Mouse (Mus musculus) embryonic facial prominence, embryonic 15.5 days (tissue): ENCODE data around the gene Dok5. TPM values are rescaled to one million over a fixed set of nuclear protein-coding genes. Genes with fewer than 3 reads are reported as not detected.
A peak's percentile ranks its signal among the peaks of the same experiment; 100 is the strongest.

Experiments used
- ATAC-seq: fragments of 200-750 bp; cut with Nextera tagmentation; 2 replicates; pipeline ENCODE4 v1.8.0; 2017; ENCODE audit warnings: low read depth, moderate TSS enrichment; ENCODE audit not compliant: insufficient number of reproducible peaks, low FRiP score, low TSS enrichment
- H3K27ac ChIP-seq: fragments of 300-500 bp; sonication (generic); replicated peaks from 2 replicates; pipeline ENCODE4 v1.5.1; 2015; ENCODE audit warnings: mild to moderate bottlenecking, inconsistent platforms
- H3K27me3 ChIP-seq: fragments of 300-500 bp; sonication (generic); 2 replicates; pipeline ENCODE4 v1.6.1; 2015; ENCODE audit warnings: inconsistent platforms
- H3K36me3 ChIP-seq: fragments of 300-500 bp; sonication (generic); 2 replicates; pipeline ENCODE4 v1.6.1; 2015; ENCODE audit warnings: mild to moderate bottlenecking, inconsistent platforms
- H3K4me1 ChIP-seq: fragments of 300-500 bp; sonication (generic); 2 replicates; pipeline ENCODE4 v1.6.1; 2015; ENCODE audit warnings: inconsistent platforms
- H3K4me2 ChIP-seq: fragments of 300-500 bp; sonication (generic); replicated peaks from 2 replicates; pipeline ENCODE4 v1.6.1; 2015; ENCODE audit warnings: mild to moderate bottlenecking, inconsistent platforms
- H3K4me3 ChIP-seq: fragments of 300-500 bp; sonication (generic); replicated peaks from 2 replicates; pipeline ENCODE4 v1.5.1; 2015; ENCODE audit warnings: mild to moderate bottlenecking, inconsistent platforms
- H3K9ac ChIP-seq: fragments of 300-500 bp; sonication (generic); 2 replicates; pipeline ENCODE4 v1.6.1; 2015; ENCODE audit warnings: inconsistent platforms
- H3K9me3 ChIP-seq: fragments of 300-500 bp; sonication (generic); replicated peaks from 2 replicates; pipeline ENCODE4 v1.6.1; 2016; ENCODE audit warnings: inconsistent platforms
- WGBS: fragments of 180-500 bp; shearing (Covaris S2); methylation state at CpG from one replicate; pipeline ENCODE4 v1.1.7; 2015; 5-methylcytosine and 5-hydroxymethylcytosine counted together
- polyA plus RNA-seq: library from polyadenylated mRNA; unstranded; fragments of >200 nt; fragmentation: Nextera tagmentation; extraction: Ambion mirVana; gene quantifications from 2 replicates; pipeline ENCODE4 v1.2.1, GENCODE M21; 2015

Gene Dok5
- 12.3 and 14.0 TPM in 2 replicates for polyA plus RNA-seq

DNA sequence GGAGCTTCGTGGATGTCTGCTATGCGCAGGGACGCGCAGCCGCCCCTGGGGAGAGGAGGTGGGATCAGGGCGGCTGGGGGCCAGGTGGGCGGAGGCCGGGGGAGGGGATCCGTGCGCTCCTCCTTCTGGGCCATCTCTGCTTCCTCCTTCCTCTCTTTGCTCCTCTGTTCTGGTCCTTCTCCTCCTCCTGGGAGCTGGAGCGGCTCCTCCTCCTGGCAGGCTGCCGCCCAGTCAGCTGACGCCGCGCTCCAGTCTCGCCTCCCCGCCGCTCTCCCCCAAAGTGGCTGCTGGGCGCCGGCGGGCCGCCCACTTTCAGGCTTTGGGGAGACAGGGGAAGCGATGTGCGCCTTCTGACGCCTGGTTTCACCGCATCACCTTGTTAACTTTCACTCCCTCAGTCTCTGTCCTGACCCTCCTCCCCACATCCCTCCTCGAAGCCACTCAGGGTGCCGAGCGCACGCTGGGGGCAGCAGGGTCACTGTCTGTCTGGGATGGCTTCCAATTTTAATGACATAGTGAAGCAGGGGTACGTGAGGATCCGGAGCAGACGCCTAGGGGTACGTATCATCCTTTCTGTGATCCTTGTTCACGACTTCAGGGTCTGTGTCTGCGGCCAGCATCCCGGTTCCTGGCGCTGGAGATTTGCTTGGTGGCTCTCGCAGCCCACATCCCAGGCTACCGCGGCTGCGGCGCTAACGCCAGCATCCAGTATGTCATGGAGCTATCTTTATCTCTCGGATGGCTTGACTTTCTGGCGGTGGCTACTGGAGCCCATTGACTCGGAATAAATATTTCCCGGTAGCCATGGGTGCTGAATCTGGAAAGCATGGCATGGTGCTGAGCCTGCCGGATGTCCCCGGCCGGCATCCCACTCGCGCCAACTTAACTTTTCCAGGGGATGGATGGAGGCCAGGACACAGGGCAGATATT lies at the start of gene Dok5:
Gene Dok5, plus strand, starts transcription at position 176 of the 930 bp plus-strand sequence.
- H3K27me3 ChIP-seq = no peaks in the 10 kb centered on the region
- peak within 1 kb of the TSS; percentile 92 for H3K4me2 ChIP-seq
- H3K9ac ChIP-seq = peak within 1 kb of the TSS; percentile 24
- H3K36me3 ChIP-seq = no peaks in the 10 kb centered on the region
- H3K9me3 ChIP-seq = no peaks in the 10 kb centered on the region
- H3K27ac ChIP-seq = peak within 1 kb of the TSS; percentile 48; the same call in 1 of the 2 replicates
- H3K4me3 ChIP-seq = peak within 1 kb of the TSS; percentile 56
- peak; percentile 86 for ATAC-seq
- H3K4me1 ChIP-seq = peaks cover 15% of the 10 kb centered on the region
- WGBS = 1% methylated on average over 48 of the region's 53 CpGs

DNA sequence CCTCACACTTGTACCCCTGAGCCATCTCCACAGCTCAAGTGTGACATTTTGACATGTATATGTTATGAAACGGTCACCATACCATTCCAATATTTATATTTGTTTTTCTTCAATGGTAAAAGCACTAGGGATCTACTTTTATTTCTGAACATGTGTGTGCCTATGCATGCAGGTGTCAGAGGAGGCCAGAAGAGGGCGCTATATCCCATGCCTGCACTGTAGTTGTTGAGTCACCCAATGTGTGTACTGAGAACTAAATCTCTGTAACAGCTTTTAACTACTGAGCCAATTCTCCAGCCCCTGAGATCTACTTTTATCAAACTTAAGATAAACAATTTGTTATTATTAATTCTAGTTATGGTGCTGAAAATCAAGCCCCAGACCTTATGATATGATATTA lies 48.2 kb upstream of the Dok5 start:
- no peak for ATAC-seq
- Histone ChIP-seq H3K4me3 (no peak overlapping the region), H3K4me2 (no peak overlapping the region), H3K9ac (no peak overlapping the region), H3K36me3 (no peaks in the 10 kb centered on the region), H3K4me1 (no peaks in the 10 kb centered on the region), H3K27me3 (no peaks in the 10 kb centered on the region), H3K9me3 (no peaks in the 10 kb centered on the region), H3K27ac (no peak overlapping the region)
- 77% methylated on average over 2 of the region's 2 CpGs for WGBS

- peak; percentile 19; the same call in 1 of the 2 replicates for ATAC-seq
- H3K9me3 ChIP-seq = no peaks in the 10 kb centered on the region
Observed at GRCm38 (mm10) chr2:170695071-170695936, 36.3 kb upstream of the Dok5 start.

GRCm38 (mm10) chr2:170695937-170696510 lies 35.6 kb upstream of the Dok5 start:
- Histone ChIP-seq H3K27me3 (no peaks in the 10 kb centered on the region), H3K36me3 (no peaks in the 10 kb centered on the region), H3K27ac (no peak overlapping the region), H3K4me2 (no peak overlapping the region), H3K9me3 (no peaks in the 10 kb centered on the region), H3K9ac (no peak overlapping the region), H3K4me3 (no peak overlapping the region), H3K4me1 (no peaks in the 10 kb centered on the region)
- WGBS = 69% methylated on average over 14 of the region's 14 CpGs
- peak; percentile 43; the same call in 1 of the 2 replicates for ATAC-seq

More at GRCm38 (mm10) chr2:170695071-170695936, 36.3 kb upstream of the Dok5 start:
- Histone ChIP-seq H3K4me3 (no peak overlapping the region), H3K27ac (no peak overlapping the region), H3K9ac (no peak overlapping the region), H3K4me1 (no peaks in the 10 kb centered on the region), H3K36me3 (no peaks in the 10 kb centered on the region), H3K4me2 (no peak overlapping the region), H3K27me3 (no peaks in the 10 kb centered on the region)
- WGBS = 81% methylated on average over 23 of the region's 23 CpGs

- Histone ChIP-seq H3K4me2 (no peak overlapping the region), H3K9ac (no peak overlapping the region), H3K36me3 (no peaks in the 10 kb centered on the region), H3K9me3 (no peaks in the 10 kb centered on the region), H3K4me3 (no peak overlapping the region), H3K4me1 (no peaks in the 10 kb centered on the region), H3K27ac (no peak overlapping the region), H3K27me3 (no peaks in the 10 kb centered on the region)
- WGBS = 74% methylated on average over 4 of the region's 4 CpGs
- no peak for ATAC-seq
Observed at GRCm38 (mm10) chr2:170700471-170700870, 31.1 kb upstream of the Dok5 start.

GRCm38 (mm10) chr2:170706488-170706887 lies 25.1 kb upstream of the Dok5 start:
- no peak overlapping the region for H3K27ac ChIP-seq
- H3K4me3 ChIP-seq = no peak overlapping the region
- H3K4me2 ChIP-seq = no peak overlapping the region
- no peaks in the 10 kb centered on the region for H3K9me3 ChIP-seq
- H3K36me3 ChIP-seq = no peaks in the 10 kb centered on the region
- H3K27me3 ChIP-seq = no peaks in the 10 kb centered on the region
- H3K4me1 ChIP-seq = no peaks in the 10 kb centered on the region
- no peak for ATAC-seq
- 84% methylated on average over 4 of the region's 4 CpGs for WGBS
- no peak overlapping the region for H3K9ac ChIP-seq

- Histone ChIP-seq H3K27ac (no peak overlapping the region), H3K4me2 (no peak overlapping the region), H3K27me3 (no peaks in the 10 kb centered on the region), H3K9ac (no peak overlapping the region), H3K4me3 (no peak overlapping the region), H3K36me3 (no peaks in the 10 kb centered on the region), H3K9me3 (no peaks in the 10 kb centered on the region), H3K4me1 (no peaks in the 10 kb centered on the region)
- no peak for ATAC-seq
- WGBS = 86% methylated on average over 3 of the region's 3 CpGs
Observed at GRCm38 (mm10) chr2:170707672-170708071, 23.9 kb upstream of the Dok5 start.

- H3K4me1 ChIP-seq = no peaks in the 10 kb centered on the region
- peak; percentile 19; the same call in 1 of the 2 replicates for ATAC-seq
- no peak overlapping the region for H3K4me2 ChIP-seq
- no peaks in the 10 kb centered on the region for H3K36me3 ChIP-seq
- no peaks in the 10 kb centered on the region for H3K27me3 ChIP-seq
- H3K4me3 ChIP-seq = no peak overlapping the region
- H3K9me3 ChIP-seq = no peaks in the 10 kb centered on the region
- no peak overlapping the region for H3K9ac ChIP-seq
- 64% methylated on average over 9 of the region's 9 CpGs for WGBS
- no peak overlapping the region for H3K27ac ChIP-seq
Observed at GRCm38 (mm10) chr2:170708901-170709300, 22.7 kb upstream of the Dok5 start.

DNA sequence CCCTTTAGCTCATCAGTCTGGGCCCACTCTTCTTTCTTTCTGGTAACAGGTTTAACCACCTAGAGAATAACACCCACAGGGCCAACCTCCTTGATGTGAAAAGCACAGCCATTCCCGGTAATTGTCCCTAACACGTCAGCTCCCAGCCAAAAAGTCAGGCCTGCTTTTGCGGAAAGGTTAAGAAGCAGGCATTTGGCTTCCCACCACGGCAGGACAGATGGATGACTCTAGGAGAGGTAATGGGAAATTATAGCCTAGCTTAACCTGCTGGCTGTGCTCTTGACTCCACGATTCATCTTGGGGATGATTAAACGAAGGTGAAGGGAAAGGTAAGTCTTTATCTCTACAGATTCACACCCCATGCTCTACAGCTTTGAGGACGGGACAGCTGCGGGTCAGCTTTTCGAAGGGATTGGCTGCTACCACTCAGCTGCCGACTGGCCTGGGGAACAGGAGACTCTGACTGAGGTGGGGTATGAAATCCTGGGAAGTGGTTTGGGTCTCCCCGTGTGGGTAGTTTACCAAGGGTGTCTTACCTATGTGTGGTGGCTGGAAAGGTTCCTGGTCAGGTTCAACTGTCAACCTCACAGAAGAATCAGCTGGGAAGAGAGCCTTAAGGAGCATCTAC lies 18.8 kb upstream of the Dok5 start:
- no peak for ATAC-seq

DNA sequence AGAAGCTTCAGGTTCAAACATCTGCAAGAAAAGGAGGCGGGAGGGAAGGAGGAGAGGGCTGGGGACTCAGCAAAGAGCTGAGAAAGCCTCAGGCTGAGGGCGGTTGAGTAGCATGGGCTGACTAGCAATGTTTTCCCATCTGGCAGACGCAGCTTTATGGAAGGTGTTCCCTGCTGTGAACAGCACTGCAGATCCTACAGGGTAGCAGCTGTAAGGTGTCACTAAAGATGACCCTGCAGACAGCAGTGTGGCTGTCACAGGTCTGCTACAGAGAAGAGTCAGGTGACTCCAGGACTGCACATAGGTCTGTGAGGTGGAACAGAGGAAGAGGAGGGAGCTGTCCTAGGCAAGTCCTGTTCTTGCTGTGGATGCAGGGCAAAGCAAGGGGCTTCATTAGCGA lies 11.2 kb upstream of the Dok5 start:
- no peak for ATAC-seq

More for the DNA sequence above, 18.8 kb upstream of the Dok5 start:
- Histone ChIP-seq H3K9ac (no peak overlapping the region), H3K4me1 (no peaks in the 10 kb centered on the region), H3K9me3 (no peaks in the 10 kb centered on the region), H3K36me3 (no peaks in the 10 kb centered on the region), H3K27me3 (no peaks in the 10 kb centered on the region), H3K4me3 (no peak overlapping the region), H3K27ac (no peak overlapping the region), H3K4me2 (no peak overlapping the region)
- WGBS = 79% methylated on average over 11 of the region's 11 CpGs

More for the DNA sequence above, 11.2 kb upstream of the Dok5 start:
- H3K4me2 ChIP-seq = no peak overlapping the region
- no peaks in the 10 kb centered on the region for H3K36me3 ChIP-seq
- no peak overlapping the region for H3K9ac ChIP-seq
- 49% methylated on average over 4 of the region's 4 CpGs for WGBS
- no peaks in the 10 kb centered on the region for H3K9me3 ChIP-seq
- no peaks in the 10 kb centered on the region for H3K27me3 ChIP-seq
- H3K27ac ChIP-seq = no peak overlapping the region
- no peak overlapping the region for H3K4me3 ChIP-seq
- H3K4me1 ChIP-seq = no peaks in the 10 kb centered on the region
